Mouse (Mus musculus): Measurements from ENCODE around the gene Slc41a3.

DNA sequence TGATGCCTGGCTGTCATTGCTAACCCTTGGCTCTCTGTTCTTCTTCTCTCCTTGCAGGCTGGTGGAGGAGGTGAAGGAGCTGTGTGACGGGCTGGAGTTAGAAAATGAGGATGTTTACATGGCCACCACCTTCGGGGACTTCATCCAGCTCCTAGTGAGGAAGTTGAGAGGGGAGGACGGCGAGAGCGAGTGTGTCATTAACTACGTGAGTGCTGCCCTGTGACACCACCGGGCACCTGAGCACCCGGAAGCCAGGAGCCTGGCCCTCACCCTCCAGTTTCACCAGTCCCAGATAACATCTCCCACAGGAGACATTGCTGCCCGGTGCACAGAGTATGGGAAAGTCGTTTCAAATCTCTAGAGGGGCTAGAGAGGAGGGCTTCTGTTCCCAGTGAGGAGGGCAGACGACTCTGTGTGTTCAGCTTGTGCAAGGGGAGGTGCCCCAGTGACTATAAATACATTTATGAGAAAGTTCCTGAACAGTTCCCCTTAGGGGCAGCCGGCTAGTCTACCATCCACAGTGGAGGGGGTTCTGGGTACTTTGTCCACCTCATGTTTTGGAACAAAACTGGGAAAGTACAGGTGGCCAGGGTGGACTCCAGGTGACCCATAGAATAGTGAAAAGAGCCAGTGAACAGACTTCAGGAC lies 34.7 kb upstream of the Slc41a3 start:
- no peak for TF ChIP-seq CTCF (IDR thresholded peaks at IDR 0.05; ENCODE audit: low read depth, low read length)
- no peak for TF ChIP-seq GATA1 (IDR thresholded peaks at IDR 0.05; ENCODE audit: borderline replicate concordance, low read length)
- no peak for TF ChIP-seq TAL1 (conservative IDR thresholded peaks at IDR 0.05; ENCODE audit: low read depth, low read length)
